Mouse (Mus musculus) stomach, postnatal 0 days (tissue): ENCODE measurements around the gene Grin2d. TPM values are rescaled to one million over a fixed set of nuclear protein-coding genes. Genes with fewer than 3 reads are reported as not detected.

Experiments used
- ATAC-seq: fragments of 200-750 bp; cut with Nextera tagmentation; 2 replicates; pipeline ENCODE4 v1.8.0; 2017; ENCODE audit not compliant: low FRiP score, low TSS enrichment
- DNase-seq: peaks from one replicate; pipeline ENCODE4 v3.0.0-alpha.2; 2016; ENCODE audit warnings: low spot score
- H3K27ac ChIP-seq: fragments of 300-500 bp; sonication (generic); replicated peaks from 2 replicates; pipeline ENCODE4 v1.5.1; 2014; ENCODE audit warnings: mild to moderate bottlenecking, control low read depth
- H3K27me3 ChIP-seq: fragments of 300-500 bp; sonication (generic); 2 replicates; pipeline ENCODE4 v1.6.1; 2014; ENCODE audit warnings: low read length; ENCODE audit not compliant: control insufficient read depth, insufficient read depth
- H3K36me3 ChIP-seq: fragments of 300-500 bp; sonication (generic); 2 replicates; pipeline ENCODE4 v1.6.1; 2014; ENCODE audit warnings: low read length, mixed read lengths; ENCODE audit not compliant: control insufficient read depth, insufficient read depth
- H3K4me1 ChIP-seq: fragments of 300-500 bp; sonication (generic); replicated peaks from 2 replicates; pipeline ENCODE4 v1.6.1; 2014; ENCODE audit warnings: antibody characterized with exemption; ENCODE audit not compliant: control insufficient read depth, insufficient read depth
- H3K4me2 ChIP-seq: fragments of 300-500 bp; sonication (generic); replicated peaks from 2 replicates; pipeline ENCODE4 v1.6.1; 2014; ENCODE audit warnings: low read depth, mild to moderate bottlenecking, control low read depth, moderate library complexity
- H3K4me3 ChIP-seq: fragments of 300-500 bp; sonication (generic); 2 replicates; pipeline ENCODE4 v1.5.1; 2014; ENCODE audit warnings: low read depth, low read length, control low read depth
- H3K9ac ChIP-seq: fragments of 300-500 bp; sonication (generic); 2 replicates; pipeline ENCODE4 v1.6.1; 2014; ENCODE audit warnings: mild to moderate bottlenecking, low read length, control low read depth, mixed read lengths
- H3K9me3 ChIP-seq: fragments of 300-500 bp; sonication (generic); 2 replicates; pipeline ENCODE4 v1.6.1; 2016; ENCODE audit warnings: low read length; ENCODE audit not compliant: control insufficient read depth
- CTCF ChIP-seq: IDR thresholded peaks from 2 replicates; pipeline ENCODE4 v1.5.1; 2016; ENCODE audit warnings: antibody characterized with exemption, low read depth, mild to moderate bottlenecking, moderate library complexity
- EP300 ChIP-seq: optimal IDR thresholded peaks from 2 replicates; pipeline ENCODE3; 2016; ENCODE audit warnings: antibody characterized with exemption
- WGBS: fragments of 180-500 bp; shearing (Covaris S2); extraction: QIAGEN DNeasy Blood & Tissue Kit; methylation state at CpG from one replicate; pipeline ENCODE4 v1.1.7; 2014; 5-methylcytosine and 5-hydroxymethylcytosine counted together
- polyA plus RNA-seq: library from polyadenylated mRNA; unstranded; fragments of >200 nt; fragmentation: Nextera tagmentation; extraction: Ambion mirVana; gene quantifications from 2 replicates; pipeline ENCODE4 v1.2.1, GENCODE M21; 2015

Gene Grin2d
- polyA plus RNA-seq, 1 experiment from 2014 or later, result 0.35 TPM

GRCm38 (mm10) chr7:45791756-45792490 lies 86.3 kb downstream of the Grin2d start:
- Histone ChIP-seq H3K4me3 (no peak overlapping the region), H3K36me3 (no peaks in the 10 kb centered on the region), H3K4me2 (no peak overlapping the region), H3K9ac (no peak overlapping the region), H3K27ac (no peak overlapping the region), H3K27me3 (no peaks in the 10 kb centered on the region), H3K4me1 (no peaks in the 10 kb centered on the region), H3K9me3 (no peaks in the 10 kb centered on the region)
- ATAC-seq, result peak; percentile 14; the same call in 1 of the 2 replicates
- TF ChIP-seq EP300 (no peak), CTCF (no peak)
- WGBS, result 69% methylated on average over 17 of the region's 17 CpGs
- DNase-seq, result no peak

GRCm38 (mm10) chr7:45790721-45791120 lies 87.5 kb downstream of the Grin2d start:
- TF ChIP-seq CTCF (no peak), EP300 (no peak)
- ATAC-seq (no peak), DNase-seq (no peak)
- no peaks in the 10 kb centered on the region; the same call in 1 of the 2 replicates for H3K4me1 ChIP-seq
- H3K4me3 ChIP-seq, result no peak overlapping the region
- no peak overlapping the region for H3K4me2 ChIP-seq
- H3K36me3 ChIP-seq, result no peaks in the 10 kb centered on the region
- WGBS, result 61% methylated on average over 6 of the region's 6 CpGs
- H3K9ac ChIP-seq, result no peak overlapping the region
- no peaks in the 10 kb centered on the region for H3K9me3 ChIP-seq
- H3K27ac ChIP-seq, result no peak overlapping the region
- H3K27me3 ChIP-seq, result no peaks in the 10 kb centered on the region; the same call in 1 of the 2 replicates

GRCm38 (mm10) chr7:45787642-45788041 lies 90.5 kb downstream of the Grin2d start:
- 80% methylated on average over 22 of the region's 22 CpGs for WGBS

GRCm38 (mm10) chr7:45786661-45787413 lies 91.3 kb downstream of the Grin2d start:
- Histone ChIP-seq H3K4me1 (peaks cover 6% of the 10 kb centered on the region; the same call in 1 of the 2 replicates), H3K4me2 (peak overlapping the region; percentile 68; the same call in 1 of the 2 replicates), H3K27me3 (no peaks in the 10 kb centered on the region; the same call in 1 of the 2 replicates), H3K4me3 (peak overlapping the region; percentile 43; the same call in 1 of the 2 replicates), H3K9ac (no peak overlapping the region), H3K9me3 (no peaks in the 10 kb centered on the region), H3K27ac (peak overlapping the region; percentile 40; the same call in 1 of the 2 replicates), H3K36me3 (no peaks in the 10 kb centered on the region)
- TF ChIP-seq EP300, result no peak
- TF ChIP-seq CTCF, result no peak
- ATAC-seq (0 out of 2 replicates have a peak, but pooled peaks have one; percentile 8), DNase-seq (no peak)
- WGBS, result 17% methylated on average over 17 of the region's 17 CpGs

More at GRCm38 (mm10) chr7:45787642-45788041, 90.5 kb downstream of the Grin2d start:
- ATAC-seq, result no peak
- no peak overlapping the region for H3K9ac ChIP-seq
- no peak for TF ChIP-seq CTCF
- TF ChIP-seq EP300, result no peak
- H3K27me3 ChIP-seq, result no peaks in the 10 kb centered on the region; the same call in 1 of the 2 replicates
- no peak overlapping the region for H3K27ac ChIP-seq
- no peak overlapping the region for H3K4me3 ChIP-seq
- no peaks in the 10 kb centered on the region for H3K36me3 ChIP-seq
- no peaks in the 10 kb centered on the region for H3K9me3 ChIP-seq
- DNase-seq, result no peak
- H3K4me2 ChIP-seq, result no peak overlapping the region
- H3K4me1 ChIP-seq, result peaks cover 6% of the 10 kb centered on the region; the same call in 1 of the 2 replicates

- DNase-seq (no peak), ATAC-seq (no peak)
- Histone ChIP-seq H3K9me3 (no peaks in the 10 kb centered on the region), H3K4me2 (peak overlapping the region; percentile 68), H3K27me3 (no peaks in the 10 kb centered on the region; the same call in 1 of the 2 replicates), H3K4me1 (peaks cover 6% of the 10 kb centered on the region; the same call in 1 of the 2 replicates), H3K36me3 (no peaks in the 10 kb centered on the region), H3K9ac (no peak overlapping the region), H3K27ac (no peak overlapping the region; the same call in 1 of the 2 replicates), H3K4me3 (peak overlapping the region; percentile 43; the same call in 1 of the 2 replicates)
- TF ChIP-seq CTCF, result no peak
- no peak for TF ChIP-seq EP300
- under 1% methylated on average over 14 of the region's 14 CpGs for WGBS
Observed at GRCm38 (mm10) chr7:45786136-45786578, 92.0 kb downstream of the Grin2d start.
